ENCODE assay signal across 8 mouse cellular contexts in the genomic region with DNA sequence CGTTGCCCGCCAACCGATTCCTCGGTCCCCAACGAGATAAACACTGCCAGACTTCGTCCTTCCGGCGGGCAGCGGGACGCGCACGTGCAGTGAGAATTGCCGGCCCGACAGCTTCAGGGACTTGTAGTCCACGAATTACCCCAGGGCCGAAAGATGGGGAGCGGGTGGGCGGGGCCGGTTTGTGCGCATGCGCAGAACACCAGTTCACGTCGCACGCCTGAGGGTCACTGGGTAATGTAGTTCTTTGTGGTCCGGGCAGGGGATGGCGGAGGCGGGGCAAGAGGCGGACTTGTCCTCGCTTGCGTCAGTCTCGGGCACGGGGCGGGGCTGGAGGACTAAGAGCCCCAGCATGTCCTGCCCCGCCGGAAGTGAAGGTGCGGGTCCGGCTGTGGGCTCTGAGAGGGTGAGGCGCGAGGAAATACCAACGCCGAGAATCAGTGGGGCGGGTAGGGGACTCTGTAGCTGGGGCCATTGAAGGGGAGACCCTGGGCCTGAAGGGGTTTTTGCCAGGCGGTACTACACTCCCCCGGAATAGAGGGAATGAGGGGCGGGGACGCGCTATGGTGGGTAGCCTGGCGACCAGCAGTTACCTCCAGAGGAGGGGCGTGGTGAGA. TPM values are rescaled to one million over a fixed set of nuclear protein-coding genes. Genes with fewer than 3 reads are reported as not detected.
DNase-seq lines count a peak whose midpoint lies in the region; ATAC-seq and TF ChIP-seq lines count a peak whose summit lies in the region.

Gene Klhdc3, minus strand, starts transcription at position 155 of the 614 bp plus-strand sequence.

- no peaks in the 10 kb centered on the region for H3K27me3 ChIP-seq in CH12.LX (replicated peaks)
- H3K27me3 ChIP-seq in forebrain, embryonic 11.5 days (ENCODE audit: control insufficient read depth, insufficient read depth, low read length): no peaks in the 10 kb centered on the region
- H3K27me3 ChIP-seq in heart, embryonic 16.5 days (ENCODE audit: control insufficient read depth, insufficient read depth, low read length): no peaks in the 10 kb centered on the region
- no peaks in the 10 kb centered on the region for H3K27me3 ChIP-seq in liver, embryonic 15.5 days
- H3K27me3 ChIP-seq in neural tube, embryonic 12.5 days (replicated peaks): no peaks in the 10 kb centered on the region

- H3K4me1 ChIP-seq in CH12.LX (ENCODE audit: control insufficient read depth in 1 of 2, insufficient read depth in 2 of 2): peaks cover 7 to 29% of the 10 kb centered on the region in 2 experiments
- H3K4me1 ChIP-seq in forebrain, embryonic 11.5 days (replicated peaks; ENCODE audit: control insufficient read depth, insufficient read depth, low read length): peaks cover 8% of the 10 kb centered on the region; the same call in 1 of the 2 replicates
- peaks cover 28% of the 10 kb centered on the region for H3K4me1 ChIP-seq in heart, embryonic 16.5 days (ENCODE audit: control insufficient read depth, insufficient read depth, low read length)
- H3K4me1 ChIP-seq in liver, embryonic 15.5 days (replicated peaks): peaks cover 42% of the 10 kb centered on the region
- H3K4me1 ChIP-seq in neural tube, embryonic 12.5 days: peaks cover 21% of the 10 kb centered on the region

- TF ChIP-seq RAD21 in CH12.LX (IDR thresholded peaks at IDR 0.05; ENCODE audit: low read depth, low read length): no peak

- peak; percentile 99 for DNase-seq in CH12.LX (ENCODE audit: extremely low read depth)
- peak; percentile 98 for DNase-seq in c-Kit-positive CD71-positive TER-119-negative erythroid progenitor cells, embryonic 14.5 days (ENCODE audit: low read depth)
- DNase-seq in forebrain, embryonic 11.5 days (ENCODE audit: low spot score): peak; percentile 100
- peak; percentile 99 for DNase-seq in kidney, postnatal 36 days
- DNase-seq in telencephalon, adult 2 months (ENCODE audit: low read depth, low spot score): peak; percentile 99

- peak within 1 kb of the TSS; percentile 81 for H3K4me2 ChIP-seq in CH12.LX (ENCODE audit: insufficient read depth, low read depth, poor library complexity, severe bottlenecking)
- peak within 1 kb of the TSS; percentile 66 for H3K4me2 ChIP-seq in forebrain, embryonic 11.5 days (ENCODE audit: low read depth, low read length, severe bottlenecking)
- H3K4me2 ChIP-seq in heart, embryonic 16.5 days (ENCODE audit: low read depth, low read length): peak within 1 kb of the TSS; percentile 94
- H3K4me2 ChIP-seq in liver, embryonic 15.5 days: peak within 1 kb of the TSS; percentile 91
- peak within 1 kb of the TSS; percentile 89 for H3K4me2 ChIP-seq in neural tube, embryonic 12.5 days (replicated peaks)

- no peak for TF ChIP-seq EP300 in CH12.LX (IDR thresholded peaks at IDR 0.05; ENCODE audit: low read length)

- ATAC-seq in forebrain, embryonic 11.5 days (replicated peaks; ENCODE audit: low FRiP score): peak; percentile 97
- ATAC-seq in heart, embryonic 16.5 days (replicated peaks; ENCODE audit: extremely low read depth, insufficient read depth, low FRiP score): peak; percentile 97
- peak; percentile 96 for ATAC-seq in liver, embryonic 15.5 days (ENCODE audit: insufficient read depth)
- ATAC-seq in neural tube, embryonic 12.5 days (ENCODE audit: low FRiP score, low read depth): peak; percentile 97

- peak; percentile 85 for TF ChIP-seq POLR2A in CH12.LX (IDR thresholded peaks at IDR 0.05; ENCODE audit: low read depth, low read length)

- in situ Hi-C loops in CH12.LX (cut with MboI; ENCODE audit: low pct_ligation_motif_present, low pct_unique_long_range_greater_than_20kb, low sequenced_read_pairs): no loop called here

- H3K36me3 ChIP-seq in CH12.LX (replicated peaks in 1 of 2; ENCODE audit: control insufficient read depth in 1 of 2, insufficient read depth in 1 of 2, low read length in 1 of 2): peaks cover 58 to 69% of the 10 kb centered on the region in 2 experiments
- H3K36me3 ChIP-seq in forebrain, embryonic 11.5 days (ENCODE audit: control insufficient read depth, insufficient read depth, low read length): peaks cover 15% of the 10 kb centered on the region
- peaks cover 43% of the 10 kb centered on the region for H3K36me3 ChIP-seq in heart, embryonic 16.5 days (ENCODE audit: control insufficient read depth, insufficient read depth)
- H3K36me3 ChIP-seq in liver, embryonic 15.5 days (replicated peaks): peaks cover 56% of the 10 kb centered on the region
- H3K36me3 ChIP-seq in neural tube, embryonic 12.5 days: peaks cover 59% of the 10 kb centered on the region

- peak within 1 kb of the TSS; percentile 77 to 99 (median 86) for H3K4me3 ChIP-seq in CH12.LX (replicated peaks in 1 of 3; ENCODE audit: low read depth in 2 of 3, low read length in 2 of 3, poor library complexity in 1 of 3)
- H3K4me3 ChIP-seq in forebrain, embryonic 11.5 days (ENCODE audit: low read depth, low read length): peak within 1 kb of the TSS; percentile 84
- H3K4me3 ChIP-seq in heart, embryonic 16.5 days (ENCODE audit: low read length): peak within 1 kb of the TSS; percentile 85
- peak within 1 kb of the TSS; percentile 89 for H3K4me3 ChIP-seq in liver, embryonic 15.5 days (replicated peaks)
- H3K4me3 ChIP-seq in neural tube, embryonic 12.5 days: peak within 1 kb of the TSS; percentile 75

- WGBS in forebrain, embryonic 11.5 days: under 1% methylated on average over 48 of the region's 49 CpGs
- under 1% methylated on average over 49 of the region's 49 CpGs for WGBS in heart, embryonic 16.5 days
- under 1% methylated on average over 49 of the region's 49 CpGs for WGBS in liver, embryonic 15.5 days (ENCODE audit: insufficient replicate concordance)
- under 1% methylated on average over 49 of the region's 49 CpGs for WGBS in neural tube, embryonic 12.5 days

- H3K9ac ChIP-seq in CH12.LX (ENCODE audit: insufficient read depth, low read depth): peak within 1 kb of the TSS; percentile 99
- H3K9ac ChIP-seq in forebrain, embryonic 11.5 days (ENCODE audit: low read length): peak within 1 kb of the TSS; percentile 64
- H3K9ac ChIP-seq in heart, embryonic 16.5 days (ENCODE audit: low read length): peak within 1 kb of the TSS; percentile 87
- H3K9ac ChIP-seq in liver, embryonic 15.5 days: peak within 1 kb of the TSS; percentile 81
- peak within 1 kb of the TSS; percentile 71 for H3K9ac ChIP-seq in neural tube, embryonic 12.5 days

- H3K27ac ChIP-seq in CH12.LX (ENCODE audit: insufficient read depth, low read depth): peak within 1 kb of the TSS; percentile 64
- peak within 1 kb of the TSS; percentile 82 for H3K27ac ChIP-seq in forebrain, embryonic 11.5 days (ENCODE audit: low read depth, low read length)
- peak within 1 kb of the TSS; percentile 94 for H3K27ac ChIP-seq in heart, embryonic 16.5 days (ENCODE audit: low read length)
- H3K27ac ChIP-seq in liver, embryonic 15.5 days (replicated peaks): peak within 1 kb of the TSS; percentile 91
- peak within 1 kb of the TSS; percentile 33; the same call in 1 of the 2 replicates for H3K27ac ChIP-seq in neural tube, embryonic 12.5 days

- peaks cover 29% of the 10 kb centered on the region for H3K79me2 ChIP-seq in CH12.LX (replicated peaks; ENCODE audit: control insufficient read depth, extremely low read depth, insufficient read depth, poor library complexity, severe bottlenecking)

- no peak for TF ChIP-seq CTCF in CH12.LX (conservative IDR thresholded peaks at IDR 0.05 in 1 of 2, IDR thresholded peaks at IDR 0.05 in 1 of 2; ENCODE audit: low read depth in 2 of 2, low read length in 2 of 2)

- dilution Hi-C loops in CH12.LX (cut with MboI; ENCODE audit: extremely low pct_ligation_motif_present, extremely low pct_unique_long_range_greater_than_20kb, low sequenced_read_pairs): no loop called here

- no peaks in the 10 kb centered on the region for H3K9me3 ChIP-seq in CH12.LX (replicated peaks; ENCODE audit: low read length)
- no peaks in the 10 kb centered on the region for H3K9me3 ChIP-seq in forebrain, embryonic 11.5 days (ENCODE audit: control insufficient read depth, low read length)
- H3K9me3 ChIP-seq in heart, embryonic 16.5 days (replicated peaks; ENCODE audit: control insufficient read depth, low read length): no peaks in the 10 kb centered on the region
- H3K9me3 ChIP-seq in liver, embryonic 15.5 days (replicated peaks): no peaks in the 10 kb centered on the region
- no peaks in the 10 kb centered on the region for H3K9me3 ChIP-seq in neural tube, embryonic 12.5 days

TF ChIP-seq in CH12.LX, 34 proteins besides CTCF, POLR2A, EP300 and RAD21 (continues in another document):
- TF ChIP-seq MAZ (IDR thresholded peaks at IDR 0.05; ENCODE audit: low read depth, low read length) (peak; percentile 56; the same call in 1 of the 2 replicates), ETS1 (conservative IDR thresholded peaks at IDR 0.05; ENCODE audit: low read depth, low read length) (no peak), JUND (conservative IDR thresholded peaks at IDR 0.05; ENCODE audit: low read depth, low read length) (no peak), HCFC1 (IDR thresholded peaks at IDR 0.05; ENCODE audit: low read depth, low read length) (peak; percentile 93), KAT2A (IDR thresholded peaks at IDR 0.05; ENCODE audit: insufficient replicate concordance, low read length) (peak; percentile 82; the same call in 1 of the 2 replicates), MXI1 (IDR thresholded peaks at IDR 0.05; ENCODE audit: low read depth, low read length) (peak; percentile 77), TCF12 (IDR thresholded peaks at IDR 0.05; ENCODE audit: low read depth, low read length) (peak; percentile 48), NRF1 (IDR thresholded peaks at IDR 0.05; ENCODE audit: low read depth, low read length) (peak; percentile 90), ELF1 (IDR thresholded peaks at IDR 0.05; ENCODE audit: low read depth, low read length) (peak; percentile 71), POLR2AphosphoS2 (IDR thresholded peaks at IDR 0.05; ENCODE audit: low read depth, low read length) (peak; percentile 72; the same call in 1 of the 2 replicates), SIN3A (IDR thresholded peaks at IDR 0.05; ENCODE audit: low read length) (peak; percentile 60), JUN (IDR thresholded peaks at IDR 0.05; ENCODE audit: insufficient read depth, low read depth, low read length) (no peak), ZMIZ1 (IDR thresholded peaks at IDR 0.05; ENCODE audit: low read depth, low read length) (peak; percentile 52; the same call in 1 of the 2 replicates), NELFE (IDR thresholded peaks at IDR 0.05; ENCODE audit: low read depth, low read length) (peak; percentile 86), RCOR1 (conservative IDR thresholded peaks at IDR 0.05; ENCODE audit: low read depth, low read length) (no peak)

RNA-seq across cellular contexts. Expression of gene Klhdc3, which starts in this region (rescaled TPM):
- total RNA-seq in CH12.LX (2012; rRNA removed): 66.7 and 72.3 TPM in 2 replicates
- 15.9 and 19.5 TPM in 2 replicates for total RNA-seq in CH12.LX (2014; rRNA removed)
- 126 and 130 TPM in 2 replicates for polyA plus RNA-seq in CH12.LX (2012; ENCODE audit: insufficient read length, low read depth)
- 117 and 129 TPM in 2 replicates for polyA plus RNA-seq in forebrain, embryonic 11.5 days (2014; fragmentation: Nextera tagmentation; extraction: Ambion mirVana)
- polyA plus RNA-seq in heart, embryonic 16.5 days (2015; fragmentation: Nextera tagmentation; extraction: Ambion mirVana): 175 and 179 TPM in 2 replicates
- 53.4 and 57.4 TPM in 2 replicates for polyA plus RNA-seq in liver, embryonic 15.5 days (2015; fragmentation: Nextera tagmentation; extraction: Ambion mirVana)
- 146 and 148 TPM in 2 replicates for polyA plus RNA-seq in neural tube, embryonic 12.5 days (2016; fragmentation: Nextera tagmentation; extraction: Ambion mirVana)

Comparison
In these comparisons a context has a peak if more than half of its experiments do, and no peak if none do; other contexts are left out.
1. Peak in every context shown above with its lines: DNase-seq, ATAC-seq, H3K4me3 ChIP-seq and H3K27ac ChIP-seq.
2. H3K27ac ChIP-seq: peak in every context shown above with its lines; median percentile 94 in heart, embryonic 16.5 days; 91 in liver, embryonic 15.5 days; 82 in forebrain, embryonic 11.5 days; 64 in CH12.LX; 33 in neural tube, embryonic 12.5 days.